Mouse (Mus musculus) T-cell, adult 66 days (primary cell): ENCODE measurements around the gene Il17f. TPM values are rescaled to one million over a fixed set of nuclear protein-coding genes. Genes with fewer than 3 reads are reported as not detected.

Experiments
- total RNA-seq, 2 experiments: library from RNA; stranded (reverse); gene quantifications; 3 replicates in 1 of 2; 4 replicates in 1 of 2; pipeline ENCODE4 v1.2.4; 2023

Il17f gene
- 1 to 10 TPM; 1.5 to 1.6 TPM for total RNA-seq

DNA sequence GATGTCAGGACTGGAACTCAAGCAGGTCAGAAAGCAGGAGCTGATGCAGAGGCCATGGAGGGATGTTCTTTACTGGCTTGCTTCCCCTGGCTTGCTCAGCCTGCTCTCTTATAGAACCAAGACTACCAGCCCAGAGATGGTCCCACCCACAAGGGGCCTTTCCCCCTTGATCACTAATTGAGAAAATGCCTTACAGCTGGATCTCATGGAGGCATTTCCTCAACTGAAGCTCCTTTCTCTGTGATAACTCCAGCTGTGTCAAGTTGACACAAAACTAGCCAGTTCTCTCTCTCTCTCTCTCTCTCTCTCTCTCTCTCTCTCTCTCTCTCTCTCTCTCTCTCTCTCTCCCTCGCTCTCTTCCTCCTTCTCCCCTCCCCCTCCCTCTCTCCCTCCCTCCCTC lies at the start of gene Il17f:
Gene Il17f (minus strand): TSS at position 101 of the 400 bp plus-strand sequence.

GRCm38 (mm10) chr1:20819771-20820605 lies 29.6 kb upstream of the Il17f start, which contains the start of gene Mcm3:
Gene Mcm3, minus strand, starts transcription at chr1:20820312.

DNA sequence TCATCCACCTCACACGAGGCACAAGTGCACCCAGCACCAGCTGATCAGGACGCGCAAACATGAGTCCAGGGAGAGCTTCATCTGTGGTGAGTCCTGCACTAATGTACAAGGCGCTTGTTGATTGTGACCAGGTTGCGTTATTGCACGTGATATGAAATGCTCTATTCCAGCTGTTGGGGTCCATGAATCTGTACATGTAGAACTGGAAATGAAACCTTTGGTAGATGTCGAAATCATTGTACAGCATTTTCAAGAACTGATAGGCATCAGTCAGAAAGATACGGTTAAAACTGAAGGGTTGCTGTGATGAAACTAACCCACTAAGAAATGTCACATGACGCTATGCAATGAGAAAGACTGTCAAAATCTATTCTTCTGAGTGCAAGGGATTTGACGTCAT lies 59.5 kb downstream of the Il17f start, which contains the start of gene Il17a:
Gene Il17a (plus strand): TSS at position 3 of the 400 bp plus-strand sequence.

Other genes starting within 250 kb of the Il17f start
- not detected for gene Pkhd1, start 172.6 kb downstream of the Il17f start, total RNA-seq
- not detected for gene Il17a, start 59.7 kb downstream of the Il17f start, total RNA-seq
- gene Mcm3, start 29.7 kb upstream of the Il17f start, total RNA-seq, result 10 to 100 TPM; 59.4 to 66.8 TPM
- 1 to 10 TPM; 6.8 TPM for gene Paqr8, start 100.0 kb upstream of the Il17f start, total RNA-seq
- gene Efhc1, start 161.0 kb upstream of the Il17f start, total RNA-seq, result 1 to 10 TPM in 1 of 2 experiments, under 1 TPM in 1; 0.74 to 2.1 TPM